Mouse (Mus musculus): ENCODE results near the gene Iffo1. TPM values are rescaled to one million over a fixed set of nuclear protein-coding genes. Genes with fewer than 3 reads are reported as not detected.

Gene Iffo1
- polyA plus RNA-seq, 1 experiment from 2014 or later: 4.8 TPM

GRCm38 (mm10) chr6:125191332-125192015, 46.4 kb downstream of the Iffo1 start, which contains the start of the genes Ncapd2 and Mrpl51:
Gene Ncapd2 (minus strand): TSS chr6:125191701.
Gene Mrpl51 (plus strand): TSS chr6:125191801.
- ATAC-seq (peak; percentile 93), DNase-seq (peak; percentile 99)
- Histone ChIP-seq H3K4me2 (ENCODE audit: low read depth, low read length) (peak within 1 kb of the TSS; percentile 90), H3K9ac (replicated peaks) (peak within 1 kb of the TSS; percentile 83), H3K4me1 (ENCODE audit: insufficient read depth) (peaks cover 12% of the 10 kb centered on the region), H3K27me3 (ENCODE audit: insufficient read depth, low read length) (no peaks in the 10 kb centered on the region), H3K36me3 (replicated peaks; ENCODE audit: insufficient read depth, low read length) (peaks cover 48% of the 10 kb centered on the region), H3K9me3 (ENCODE audit: low read length) (no peaks in the 10 kb centered on the region), H3K27ac (ENCODE audit: low read depth) (peak within 1 kb of the TSS; percentile 100), H3K4me3 (ENCODE audit: low read depth, low read length) (peak within 1 kb of the TSS; percentile 78)
- TF ChIP-seq EP300 (IDR thresholded peaks at IDR 0.05; ENCODE audit: low read depth): peak; percentile 10; the same call in 1 of the 2 replicates
- no peak; the same call in 1 of the 2 replicates for TF ChIP-seq CTCF (IDR thresholded peaks at IDR 0.05; ENCODE audit: low read depth)
- under 1% methylated on average over 52 of the region's 54 CpGs for WGBS (ENCODE audit: insufficient replicate concordance)

DNA sequence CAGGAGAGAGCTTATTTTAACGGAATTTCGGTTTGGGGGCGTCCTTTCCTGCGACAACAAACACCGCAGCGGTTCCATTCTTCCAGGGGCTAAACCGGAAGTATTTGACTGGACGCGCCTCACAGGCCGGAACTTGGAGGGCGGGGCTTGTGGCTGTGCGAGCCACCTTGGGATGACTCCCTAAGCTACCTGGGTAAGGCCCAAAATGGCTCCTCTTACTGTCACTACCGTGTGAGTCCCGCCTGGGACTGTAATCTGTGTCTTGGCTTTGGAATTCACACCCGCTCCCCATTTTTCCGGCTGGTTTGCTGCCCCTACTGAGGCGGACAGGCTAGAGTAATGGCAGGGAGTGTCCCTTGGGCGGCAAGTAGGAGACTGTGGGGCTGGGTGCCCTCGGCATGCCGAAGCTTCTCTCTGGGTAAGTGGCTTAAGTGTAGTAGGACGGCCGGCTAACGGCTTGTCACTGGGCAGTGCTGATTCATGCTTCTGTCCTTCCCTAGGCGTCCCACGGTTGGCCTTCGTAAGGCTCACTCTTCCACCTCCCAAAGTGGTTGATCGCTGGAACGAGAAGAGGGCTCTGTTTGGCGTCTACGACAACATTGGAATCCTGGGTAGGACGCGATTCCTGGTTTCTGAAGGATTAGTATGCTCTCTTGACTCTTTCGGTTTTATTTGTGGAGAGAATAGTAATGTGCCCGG, 47.1 kb downstream of the Iffo1 start:
- peaks cover 41% of the 10 kb centered on the region for H3K36me3 ChIP-seq (replicated peaks; ENCODE audit: insufficient read depth, low read length)
- under 1% methylated on average over 34 of the region's 34 CpGs for WGBS (ENCODE audit: insufficient replicate concordance)
- H3K4me2 ChIP-seq (ENCODE audit: low read depth, low read length): peak overlapping the region; percentile 90
- H3K4me1 ChIP-seq (ENCODE audit: insufficient read depth): peaks cover 12% of the 10 kb centered on the region
- TF ChIP-seq CTCF (IDR thresholded peaks at IDR 0.05; ENCODE audit: low read depth): no peak
- TF ChIP-seq EP300 (IDR thresholded peaks at IDR 0.05; ENCODE audit: low read depth): peak; percentile 7; the same call in 1 of the 2 replicates
- H3K9me3 ChIP-seq (ENCODE audit: low read length): no peaks in the 10 kb centered on the region
- ATAC-seq: peak; percentile 90
- peak overlapping the region; percentile 83 for H3K9ac ChIP-seq (replicated peaks)
- H3K4me3 ChIP-seq (ENCODE audit: low read depth, low read length): peak overlapping the region; percentile 78
- DNase-seq: peak; percentile 95
- no peaks in the 10 kb centered on the region for H3K27me3 ChIP-seq (ENCODE audit: insufficient read depth, low read length)
- H3K27ac ChIP-seq (ENCODE audit: low read depth): peak overlapping the region; percentile 100

GRCm38 (mm10) chr6:125192841-125193240, 47.8 kb downstream of the Iffo1 start:
- ATAC-seq (no peak), DNase-seq (no peak)
- H3K9ac ChIP-seq (replicated peaks): peak overlapping the region; percentile 83
- H3K4me3 ChIP-seq (ENCODE audit: low read depth, low read length): peak overlapping the region; percentile 78
- H3K4me2 ChIP-seq (ENCODE audit: low read depth, low read length): peak overlapping the region; percentile 90
- TF ChIP-seq CTCF (IDR thresholded peaks at IDR 0.05; ENCODE audit: low read depth) (no peak), EP300 (IDR thresholded peaks at IDR 0.05; ENCODE audit: low read depth) (no peak)
- H3K27me3 ChIP-seq (ENCODE audit: insufficient read depth, low read length): no peaks in the 10 kb centered on the region
- H3K27ac ChIP-seq (ENCODE audit: low read depth): peak overlapping the region; percentile 100
- H3K9me3 ChIP-seq (ENCODE audit: low read length): no peaks in the 10 kb centered on the region
- peaks cover 36% of the 10 kb centered on the region for H3K36me3 ChIP-seq (replicated peaks; ENCODE audit: insufficient read depth, low read length)
- WGBS (ENCODE audit: insufficient replicate concordance): 15% methylated on average over 5 of the region's 5 CpGs
- H3K4me1 ChIP-seq (ENCODE audit: insufficient read depth): peaks cover 12% of the 10 kb centered on the region

DNA sequence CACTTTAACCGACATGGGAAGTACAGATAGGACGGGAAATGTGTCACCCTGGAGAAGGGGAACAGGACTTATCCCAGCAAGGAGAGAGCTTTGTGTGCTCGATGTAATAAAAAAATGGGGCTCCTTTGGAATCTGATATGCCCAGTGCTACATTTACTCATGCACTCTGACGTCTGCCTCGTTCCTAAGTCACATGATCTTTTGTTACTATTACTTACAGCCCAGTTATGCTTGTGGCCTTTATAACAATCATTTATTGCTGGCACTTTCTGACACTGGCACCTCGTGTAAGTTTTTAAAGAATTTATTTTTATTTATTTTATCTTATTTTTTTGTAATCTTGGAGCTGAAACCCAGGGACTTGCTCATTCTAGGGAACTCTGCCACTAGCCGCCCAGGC, 48.3 kb downstream of the Iffo1 start:
- peak overlapping the region; percentile 100; the same call in 1 of the 2 replicates for H3K27ac ChIP-seq (ENCODE audit: low read depth)
- no peaks in the 10 kb centered on the region for H3K27me3 ChIP-seq (ENCODE audit: insufficient read depth, low read length)
- peak overlapping the region; percentile 90 for H3K4me2 ChIP-seq (ENCODE audit: low read depth, low read length)
- H3K9ac ChIP-seq (replicated peaks): peak overlapping the region; percentile 83
- ATAC-seq: no peak
- TF ChIP-seq CTCF (IDR thresholded peaks at IDR 0.05; ENCODE audit: low read depth) (no peak), EP300 (IDR thresholded peaks at IDR 0.05; ENCODE audit: low read depth) (no peak)
- no peak for DNase-seq
- H3K9me3 ChIP-seq (ENCODE audit: low read length): no peaks in the 10 kb centered on the region
- peak overlapping the region; percentile 78 for H3K4me3 ChIP-seq (ENCODE audit: low read depth, low read length)
- 41% methylated on average over 6 of the region's 7 CpGs for WGBS (ENCODE audit: insufficient replicate concordance)
- H3K36me3 ChIP-seq (replicated peaks; ENCODE audit: insufficient read depth, low read length): peaks cover 30% of the 10 kb centered on the region
- H3K4me1 ChIP-seq (ENCODE audit: insufficient read depth): peaks cover 12% of the 10 kb centered on the region

DNA sequence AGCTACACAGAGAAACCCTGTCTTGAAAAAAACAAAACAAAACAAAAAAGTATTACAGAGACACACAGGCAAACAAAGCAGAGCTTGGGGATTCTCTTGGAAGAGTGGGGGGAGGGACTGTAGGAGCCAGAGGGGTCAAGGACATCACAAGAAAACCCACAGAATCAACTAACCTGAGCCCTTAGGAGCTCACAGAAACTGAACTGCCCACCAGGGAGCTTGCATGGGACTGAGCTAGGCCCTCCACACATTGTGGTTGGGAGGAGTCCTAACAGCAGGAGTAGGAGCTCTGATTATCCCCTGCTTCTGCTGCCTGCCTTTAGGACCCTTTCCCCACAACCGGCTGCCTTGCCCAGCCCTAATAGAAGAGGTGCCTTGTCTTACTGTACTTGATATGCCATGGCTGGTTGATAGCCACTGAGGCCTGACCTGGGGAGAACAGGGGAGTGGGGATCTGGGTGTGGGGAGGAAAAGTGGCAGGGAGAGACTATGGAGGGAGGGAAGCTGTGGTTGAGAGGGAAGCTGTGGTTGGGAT, 50.6 kb downstream of the Iffo1 start:
- no peak overlapping the region for H3K4me2 ChIP-seq (ENCODE audit: low read depth, low read length)
- DNase-seq (no peak), ATAC-seq (no peak)
- TF ChIP-seq CTCF (IDR thresholded peaks at IDR 0.05; ENCODE audit: low read depth) (no peak), EP300 (IDR thresholded peaks at IDR 0.05; ENCODE audit: low read depth) (no peak)
- peaks cover 16% of the 10 kb centered on the region for H3K36me3 ChIP-seq (replicated peaks; ENCODE audit: insufficient read depth, low read length)
- no peak overlapping the region for H3K27ac ChIP-seq (ENCODE audit: low read depth)
- peaks cover 12% of the 10 kb centered on the region for H3K4me1 ChIP-seq (ENCODE audit: insufficient read depth)
- H3K9me3 ChIP-seq (ENCODE audit: low read length): no peaks in the 10 kb centered on the region
- H3K9ac ChIP-seq (replicated peaks): no peak overlapping the region
- 45% methylated on average over 1 of the region's 1 CpGs for WGBS (ENCODE audit: insufficient replicate concordance)
- H3K4me3 ChIP-seq (ENCODE audit: low read depth, low read length): no peak overlapping the region
- H3K27me3 ChIP-seq (ENCODE audit: insufficient read depth, low read length): no peaks in the 10 kb centered on the region

DNA sequence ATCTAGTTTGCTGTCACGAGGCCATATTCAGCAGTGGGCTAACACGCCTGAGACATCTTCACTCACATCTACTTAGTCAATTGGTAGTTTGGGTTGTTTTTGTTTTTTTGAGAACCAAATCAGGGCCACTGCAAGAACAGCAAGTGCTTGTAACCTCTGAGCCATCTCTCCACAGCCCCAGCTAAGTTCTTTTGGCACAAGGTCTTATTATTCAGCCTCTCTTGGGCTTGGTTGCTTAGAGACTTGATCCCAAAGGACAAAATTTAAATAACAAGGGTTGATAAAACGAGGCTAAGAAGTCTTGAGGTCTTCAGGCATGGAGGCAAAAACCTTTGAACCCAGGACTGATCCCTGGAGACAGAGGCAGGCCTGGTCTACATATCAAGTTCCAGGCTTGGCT, 51.3 kb downstream of the Iffo1 start:
- no peaks in the 10 kb centered on the region for H3K27me3 ChIP-seq (ENCODE audit: insufficient read depth, low read length)
- H3K4me1 ChIP-seq (ENCODE audit: insufficient read depth): peaks cover 12% of the 10 kb centered on the region
- no peak overlapping the region for H3K4me3 ChIP-seq (ENCODE audit: low read depth, low read length)
- no peak overlapping the region for H3K4me2 ChIP-seq (ENCODE audit: low read depth, low read length)
- no peak for DNase-seq
- TF ChIP-seq CTCF (IDR thresholded peaks at IDR 0.05; ENCODE audit: low read depth): no peak
- no peak for TF ChIP-seq EP300 (IDR thresholded peaks at IDR 0.05; ENCODE audit: low read depth)
- no peak overlapping the region for H3K9ac ChIP-seq (replicated peaks)
- WGBS (ENCODE audit: insufficient replicate concordance): 78% methylated on average over 3 of the region's 3 CpGs
- ATAC-seq: no peak
- no peak overlapping the region for H3K27ac ChIP-seq (ENCODE audit: low read depth)
- H3K9me3 ChIP-seq (ENCODE audit: low read length): no peaks in the 10 kb centered on the region
- peaks cover 16% of the 10 kb centered on the region for H3K36me3 ChIP-seq (replicated peaks; ENCODE audit: insufficient read depth, low read length)
